Mouse (Mus musculus) Muller cell, postnatal 12 days (primary cell): ENCODE measurements around the gene Camkv.
A peak's percentile ranks its signal among the peaks of the same experiment; 100 is the strongest.

Experiments
- DNase-seq: peaks from one replicate; pipeline ENCODE4 v3.0.0-alpha.2; 2015; ENCODE audit errors: inconsistent ontology term

Gene Camkv

DNA sequence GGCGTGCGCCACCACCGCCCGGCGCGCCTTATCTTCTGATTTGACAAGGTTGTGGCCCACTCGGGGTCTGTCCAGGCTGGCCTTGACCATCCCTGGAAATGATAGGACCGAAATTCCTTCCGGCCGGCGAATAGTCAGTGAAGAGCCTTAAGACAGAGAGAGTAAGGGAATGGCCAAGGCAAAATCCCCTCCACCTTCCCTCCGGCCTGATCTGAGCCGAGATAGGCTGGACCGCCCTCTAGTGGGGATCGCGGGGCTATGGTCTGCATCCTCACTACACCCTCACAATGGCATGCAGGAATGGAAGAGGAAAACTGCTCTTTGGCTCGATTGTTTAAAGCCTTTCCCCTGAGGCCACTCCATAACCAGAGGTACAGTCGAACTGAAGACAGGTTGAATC is 50.9 kb downstream of the Camkv start:
- DNase-seq, result peak; percentile 83

DNA sequence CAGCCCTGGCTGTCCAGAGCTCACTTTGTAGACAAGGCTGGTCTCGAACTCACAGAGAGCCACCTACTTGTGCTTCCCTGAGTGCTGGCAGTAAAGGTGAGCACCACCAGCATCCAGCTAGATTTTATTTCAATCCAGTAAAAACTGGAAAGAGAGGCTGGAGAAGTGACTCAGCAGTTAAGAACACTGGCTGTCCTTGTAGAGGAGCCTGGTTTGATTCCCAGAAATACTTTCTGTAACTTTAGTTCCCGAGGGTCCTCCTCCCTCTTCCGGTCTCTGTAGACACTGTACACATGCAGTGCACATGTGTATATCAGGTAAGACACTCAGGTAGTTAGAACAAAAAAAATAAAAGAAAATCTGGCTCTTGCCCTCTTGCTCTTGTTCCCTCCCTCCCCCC is 52.5 kb downstream of the Camkv start:
- DNase-seq, result no peak

- no peak for DNase-seq
Observed at GRCm38 (mm10) chr9:107992197-107992596, 56.7 kb downstream of the Camkv start, which contains the start of gene Cdhr4. TSS of gene Cdhr4 (plus strand) at chr9:107992497.

GRCm38 (mm10) chr9:107993013-107993412 is 57.5 kb downstream of the Camkv start:
- no peak for DNase-seq

DNA sequence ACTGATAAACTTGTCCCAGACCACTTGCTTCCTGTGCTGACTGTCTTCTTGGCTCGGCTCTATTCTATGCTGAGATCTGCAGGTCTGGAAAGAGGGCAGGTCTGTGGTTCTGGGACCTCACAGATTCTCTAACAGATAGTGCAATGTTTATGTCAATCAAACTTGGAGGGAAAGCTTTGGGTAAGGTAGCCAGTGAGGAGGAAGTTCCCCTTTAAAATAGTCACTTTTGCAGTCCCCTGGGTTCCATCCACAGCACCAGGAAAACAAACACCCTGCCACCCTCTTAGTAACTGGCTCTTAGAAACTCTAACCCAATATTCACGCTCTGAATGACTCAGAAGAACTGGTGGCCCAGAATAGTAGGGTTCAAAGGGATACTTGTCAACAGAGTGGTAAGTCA is 59.0 kb downstream of the Camkv start:
- DNase-seq, result no peak

GRCm38 (mm10) chr9:107995513-107995912 is 60.0 kb downstream of the Camkv start:
- no peak for DNase-seq

- DNase-seq, result no peak
Observed at GRCm38 (mm10) chr9:107996049-107996448, 60.6 kb downstream of the Camkv start, which contains the start of gene Gm20662. TSS of gene Gm20662 (plus strand) at chr9:107996349.
